Mouse (Mus musculus): ENCODE results near the gene Olfr46. TPM values are rescaled to one million over a fixed set of nuclear protein-coding genes. Genes with fewer than 3 reads are reported as not detected.
"Not testable (repeated sequence)": the region's sequence is repeated elsewhere in the genome, so short reads cannot be mapped to it uniquely, and the experiment has no call there.

The Olfr46 gene
- 0.04 TPM in 1 of 2 replicates, not detected in the other for polyA plus RNA-seq (2014; fragmentation: Nextera tagmentation; extraction: Ambion mirVana)

- not testable (repeated sequence) for H3K4me2 ChIP-seq; H3K9ac ChIP-seq (ENCODE audit: low read length); H3K36me3 ChIP-seq (ENCODE audit: control insufficient read depth, insufficient read depth, low read length); H3K4me1 ChIP-seq (ENCODE audit: control insufficient read depth, insufficient read depth, low read length); DNase-seq (ENCODE audit: low spot score, missing footprints); ATAC-seq (ENCODE audit: low FRiP score); H3K27ac ChIP-seq (ENCODE audit: low read depth, low read length); H3K27me3 ChIP-seq (ENCODE audit: control insufficient read depth, insufficient read depth, low read length); H3K9me3 ChIP-seq (ENCODE audit: control insufficient read depth, low read length); H3K4me3 ChIP-seq (ENCODE audit: low read depth, low read length)
- 87% methylated on average over 2 of the region's 2 CpGs for WGBS
Measured at GRCm38 (mm10) chr7:140600969-140601368, at the start of gene Olfr46. Olfr46 (plus strand) TSS chr7:140601269.

GRCm38 (mm10) chr7:140567586-140567985 lies 33.5 kb upstream of the Olfr46 start, which contains the start of gene Olfr538:
Olfr538 (plus strand) TSS chr7:140567886.
- Histone ChIP-seq H3K4me2 (no peak within 1 kb of the TSS), H3K4me1 (ENCODE audit: control insufficient read depth, insufficient read depth, low read length) (no peaks in the 10 kb centered on the region), H3K4me3 (ENCODE audit: low read depth, low read length) (no peak within 1 kb of the TSS), H3K27ac (ENCODE audit: low read depth, low read length) (no peak within 1 kb of the TSS), H3K36me3 (ENCODE audit: control insufficient read depth, insufficient read depth, low read length) (no peaks in the 10 kb centered on the region), H3K9me3 (ENCODE audit: control insufficient read depth, low read length) (no peaks in the 10 kb centered on the region), H3K27me3 (ENCODE audit: control insufficient read depth, insufficient read depth, low read length) (no peaks in the 10 kb centered on the region), H3K9ac (ENCODE audit: low read length) (no peak within 1 kb of the TSS)
- DNase-seq (ENCODE audit: low spot score, missing footprints) (no peak), ATAC-seq (ENCODE audit: low FRiP score) (no peak)
- 59% methylated on average over 3 of the region's 3 CpGs for WGBS

GRCm38 (mm10) chr7:140628670-140629069 lies 27.6 kb downstream of the Olfr46 start, which contains the start of gene Olfr61:
Olfr61 (plus strand) TSS chr7:140628970.
- DNase-seq (ENCODE audit: low spot score, missing footprints); H3K27ac ChIP-seq (ENCODE audit: low read depth, low read length): not testable (repeated sequence)
- WGBS, result 92% methylated on average over 3 of the region's 3 CpGs

DNA sequence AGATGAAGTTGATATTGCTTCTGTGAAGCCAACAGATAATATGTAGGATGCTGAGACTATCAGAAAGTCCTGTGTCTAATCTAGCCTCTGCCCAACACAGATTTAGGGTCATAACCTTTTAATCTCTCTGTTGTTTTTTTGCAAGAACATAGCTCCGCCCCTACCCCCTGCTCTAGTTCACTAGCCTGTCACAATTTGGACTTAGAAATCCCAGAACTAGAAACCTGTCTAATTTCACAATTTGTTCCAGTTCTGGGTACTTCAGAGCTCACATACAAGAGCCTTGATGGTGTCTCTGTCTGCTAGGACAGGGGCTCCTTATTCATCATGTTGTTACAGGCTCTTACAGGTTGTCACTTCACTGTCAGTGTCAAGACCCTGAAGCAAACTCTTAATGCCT lies 29.5 kb downstream of the Olfr46 start:
- no peak for ATAC-seq (ENCODE audit: low FRiP score)

More at GRCm38 (mm10) chr7:140628670-140629069, 27.6 kb downstream of the Olfr46 start, which contains the start of gene Olfr61:
- not testable (repeated sequence) for ATAC-seq (ENCODE audit: low FRiP score); H3K4me3 ChIP-seq (ENCODE audit: low read depth, low read length); H3K4me2 ChIP-seq; H3K9ac ChIP-seq (ENCODE audit: low read length); H3K4me1 ChIP-seq (ENCODE audit: control insufficient read depth, insufficient read depth, low read length); H3K27me3 ChIP-seq (ENCODE audit: control insufficient read depth, insufficient read depth, low read length); H3K36me3 ChIP-seq (ENCODE audit: control insufficient read depth, insufficient read depth, low read length); H3K9me3 ChIP-seq (ENCODE audit: control insufficient read depth, low read length)

DNA sequence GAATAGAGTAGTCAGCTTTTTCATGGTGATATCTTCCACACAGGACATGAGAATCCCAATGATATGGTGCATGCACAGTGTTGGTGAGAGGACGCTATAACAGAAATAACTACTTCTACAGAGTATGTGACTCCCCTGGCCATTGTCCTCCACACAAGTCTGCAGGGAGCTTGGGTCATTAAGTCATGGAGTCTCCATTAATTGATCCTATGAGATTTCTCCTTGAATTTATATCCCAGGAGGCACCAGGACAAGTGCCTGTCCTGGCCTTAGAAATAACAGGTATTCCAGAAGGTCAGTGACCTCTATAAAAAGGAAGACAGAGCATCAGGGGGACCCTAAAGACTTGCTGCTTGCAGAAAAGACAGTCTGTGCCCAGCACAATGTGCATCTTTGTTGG lies 45.1 kb downstream of the Olfr46 start, which contains the start of gene Olfr53:
TSS of gene Olfr53 (plus strand) at position 301 of the 400 bp plus-strand sequence.
- Histone ChIP-seq H3K4me2 (no peak within 1 kb of the TSS), H3K9ac (ENCODE audit: low read length) (no peak within 1 kb of the TSS), H3K4me1 (ENCODE audit: control insufficient read depth, insufficient read depth, low read length) (no peaks in the 10 kb centered on the region), H3K27me3 (ENCODE audit: control insufficient read depth, insufficient read depth, low read length) (no peaks in the 10 kb centered on the region), H3K9me3 (ENCODE audit: control insufficient read depth, low read length) (no peaks in the 10 kb centered on the region), H3K4me3 (ENCODE audit: low read depth, low read length) (no peak within 1 kb of the TSS), H3K27ac (ENCODE audit: low read depth, low read length) (no peak within 1 kb of the TSS), H3K36me3 (ENCODE audit: control insufficient read depth, insufficient read depth, low read length) (no peaks in the 10 kb centered on the region)
- DNase-seq (ENCODE audit: low spot score, missing footprints) (no peak), ATAC-seq (ENCODE audit: low FRiP score) (no peak)
- WGBS, result 96% methylated on average over 1 of the region's 1 CpGs

More for the DNA sequence above, 29.5 kb downstream of the Olfr46 start:
- Histone ChIP-seq H3K4me3 (ENCODE audit: low read depth, low read length) (no peak overlapping the region), H3K27ac (ENCODE audit: low read depth, low read length) (no peak overlapping the region), H3K4me1 (ENCODE audit: control insufficient read depth, insufficient read depth, low read length) (no peaks in the 10 kb centered on the region), H3K36me3 (ENCODE audit: control insufficient read depth, insufficient read depth, low read length) (no peaks in the 10 kb centered on the region), H3K9me3 (ENCODE audit: control insufficient read depth, low read length) (no peaks in the 10 kb centered on the region), H3K4me2 (no peak overlapping the region), H3K9ac (ENCODE audit: low read length) (no peak overlapping the region), H3K27me3 (ENCODE audit: control insufficient read depth, insufficient read depth, low read length) (no peaks in the 10 kb centered on the region)
- 61% methylated on average over 1 of the region's 1 CpGs for WGBS
- DNase-seq (ENCODE audit: low spot score, missing footprints), result no peak

DNA sequence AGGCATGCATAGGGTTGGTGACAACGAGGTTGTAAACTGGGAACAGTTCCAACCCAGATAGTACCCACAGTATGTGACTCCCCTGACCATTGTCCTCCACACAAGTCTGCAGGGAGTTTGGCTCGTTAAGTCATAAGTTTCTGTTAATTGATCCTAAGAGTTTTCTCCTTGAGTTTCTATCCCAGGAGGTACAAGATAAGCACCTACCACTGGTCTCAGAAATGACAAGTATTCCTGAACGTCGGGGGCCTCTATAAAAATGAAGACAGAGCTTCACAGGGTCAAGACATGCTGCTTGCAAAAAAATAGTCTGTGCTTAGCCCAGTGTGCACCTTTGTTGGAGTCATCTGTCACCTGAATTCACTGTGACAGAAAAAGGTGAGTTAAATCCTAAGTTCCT lies 58.6 kb downstream of the Olfr46 start, which contains the start of gene Olfr539:
TSS of gene Olfr539 (plus strand) at position 301 of the 400 bp plus-strand sequence.
- no peak for ATAC-seq (ENCODE audit: low FRiP score)

More for the DNA sequence above, 58.6 kb downstream of the Olfr46 start, which contains the start of gene Olfr539:
- Histone ChIP-seq H3K9me3 (ENCODE audit: control insufficient read depth, low read length) (no peaks in the 10 kb centered on the region), H3K27me3 (ENCODE audit: control insufficient read depth, insufficient read depth, low read length) (no peaks in the 10 kb centered on the region), H3K4me3 (ENCODE audit: low read depth, low read length) (no peak within 1 kb of the TSS), H3K4me2 (no peak within 1 kb of the TSS), H3K36me3 (ENCODE audit: control insufficient read depth, insufficient read depth, low read length) (no peaks in the 10 kb centered on the region), H3K9ac (ENCODE audit: low read length) (no peak within 1 kb of the TSS), H3K27ac (ENCODE audit: low read depth, low read length) (no peak within 1 kb of the TSS), H3K4me1 (ENCODE audit: control insufficient read depth, insufficient read depth, low read length) (no peaks in the 10 kb centered on the region)
- no peak for DNase-seq (ENCODE audit: low spot score, missing footprints)
- 91% methylated on average over 4 of the region's 4 CpGs for WGBS

Other genes with a start within 250 kb of the Olfr46 start
- not detected in 2 replicates for gene Olfr60, start 239.6 kb upstream of the Olfr46 start, polyA plus RNA-seq (2014; fragmentation: Nextera tagmentation; extraction: Ambion mirVana)
- gene Olfr530, start 224.9 kb upstream of the Olfr46 start, polyA plus RNA-seq (2014; fragmentation: Nextera tagmentation; extraction: Ambion mirVana), result not detected in 2 replicates
- not detected in 2 replicates for gene Olfr531, start 198.4 kb upstream of the Olfr46 start, polyA plus RNA-seq (2014; fragmentation: Nextera tagmentation; extraction: Ambion mirVana)
- gene Olfr532, start 179.6 kb upstream of the Olfr46 start, polyA plus RNA-seq (2014; fragmentation: Nextera tagmentation; extraction: Ambion mirVana), result not detected in 2 replicates
- not detected in 2 replicates for gene Olfr533, start 137.9 kb upstream of the Olfr46 start, polyA plus RNA-seq (2014; fragmentation: Nextera tagmentation; extraction: Ambion mirVana)
- not detected in 2 replicates for gene Olfr535, start 117.1 kb upstream of the Olfr46 start, polyA plus RNA-seq (2014; fragmentation: Nextera tagmentation; extraction: Ambion mirVana)
- gene Olfr536, start 93.9 kb upstream of the Olfr46 start, polyA plus RNA-seq (2014; fragmentation: Nextera tagmentation; extraction: Ambion mirVana), result not detected in 2 replicates
- not detected in 2 replicates for gene Olfr538, start 33.4 kb upstream of the Olfr46 start, polyA plus RNA-seq (2014; fragmentation: Nextera tagmentation; extraction: Ambion mirVana)
- gene Olfr61, start 27.7 kb downstream of the Olfr46 start, polyA plus RNA-seq (2014; fragmentation: Nextera tagmentation; extraction: Ambion mirVana), result not detected in 2 replicates
- not detected in 2 replicates for gene Olfr53, start 45.2 kb downstream of the Olfr46 start, polyA plus RNA-seq (2014; fragmentation: Nextera tagmentation; extraction: Ambion mirVana)
- gene Olfr539, start 58.7 kb downstream of the Olfr46 start, polyA plus RNA-seq (2014; fragmentation: Nextera tagmentation; extraction: Ambion mirVana), result not detected in 2 replicates
- not detected in 2 replicates for gene Olfr45, start 80.7 kb downstream of the Olfr46 start, polyA plus RNA-seq (2014; fragmentation: Nextera tagmentation; extraction: Ambion mirVana)
- not detected in 2 replicates for gene Olfr541, start 96.0 kb downstream of the Olfr46 start, polyA plus RNA-seq (2014; fragmentation: Nextera tagmentation; extraction: Ambion mirVana)
- gene Cyp2e1, start 162.5 kb downstream of the Olfr46 start, polyA plus RNA-seq (2014; fragmentation: Nextera tagmentation; extraction: Ambion mirVana), result not detected in 2 replicates
- gene Syce1, start 186.6 kb downstream of the Olfr46 start, polyA plus RNA-seq (2014; fragmentation: Nextera tagmentation; extraction: Ambion mirVana), result 0.12 TPM in 1 of 2 replicates, not detected in the other
- 5.4 and 7.1 TPM in 2 replicates for gene Zfp941, start 220.9 kb downstream of the Olfr46 start, polyA plus RNA-seq (2014; fragmentation: Nextera tagmentation; extraction: Ambion mirVana)
- gene Urah, start 233.7 kb downstream of the Olfr46 start, polyA plus RNA-seq (2014; fragmentation: Nextera tagmentation; extraction: Ambion mirVana), result not detected in 2 replicates
- not detected in 2 replicates for gene Scgb1c1, start 244.3 kb downstream of the Olfr46 start, polyA plus RNA-seq (2014; fragmentation: Nextera tagmentation; extraction: Ambion mirVana)
- not detected in 2 replicates for gene Odf3, start 246.5 kb downstream of the Olfr46 start, polyA plus RNA-seq (2014; fragmentation: Nextera tagmentation; extraction: Ambion mirVana)